Mouse (Mus musculus) liver, embryonic 14.5 days (tissue): ENCODE results near the gene Bspry.
"Not testable (repeated sequence)": the region's sequence is repeated elsewhere in the genome, so short reads cannot be mapped to it uniquely, and the experiment has no call there.

ENCODE experiments used
- CTCF ChIP-seq: IDR thresholded peaks from 2 replicates; pipeline ENCODE4 v1.5.1; 2016; ENCODE audit warnings: antibody characterized with exemption, low read depth, control low read depth
- EP300 ChIP-seq: IDR thresholded peaks from 2 replicates; pipeline ENCODE4 v1.6.1; 2016; ENCODE audit warnings: antibody characterized with exemption, low read depth

- TF ChIP-seq CTCF = peak; percentile 72
- TF ChIP-seq EP300 = not testable (repeated sequence)
Observed at GRCm38 (mm10) chr4:62479593-62479936, 288 bp upstream of the Bspry start.
